Mouse (Mus musculus) gastrocnemius, adult 2 months (tissue): ENCODE results near the gene Ephb2. TPM values are rescaled to one million over a fixed set of nuclear protein-coding genes. Genes with fewer than 3 reads are reported as not detected.

Source experiments
- DNase-seq: peaks from one replicate; pipeline ENCODE4 v3.0.0; 2022
- H3K27ac ChIP-seq: fragments of 200-600 bp; 2 replicates; pipeline ENCODE4 v1.8.1; 2022; ENCODE audit warnings: mild to moderate bottlenecking
- H3K4me3 ChIP-seq: fragments of 200-600 bp; 2 replicates; pipeline ENCODE4 v1.8.1; 2022; ENCODE audit warnings: mild to moderate bottlenecking, moderate library complexity
- CTCF ChIP-seq: fragments of 200-600 bp; IDR thresholded peaks from 2 replicates; pipeline ENCODE4 v1.8.1; 2022; ENCODE audit warnings: antibody characterized with exemption, mild to moderate bottlenecking, moderate library complexity
- intact Hi-C: fragments of 180-260 bp; cut with DNase I; formaldehyde crosslinking; loops from one replicate; pipeline ENCODE4 v1.15.1; 2025
- total RNA-seq, 2 experiments: library from RNA; stranded (reverse); gene quantifications; 2 replicates each; pipeline ENCODE4 v1.2.3; 2021

Ephb2 gene
- total RNA-seq, 2 experiments from 2014 or later = 0.26 to 1.9 TPM

DNA sequence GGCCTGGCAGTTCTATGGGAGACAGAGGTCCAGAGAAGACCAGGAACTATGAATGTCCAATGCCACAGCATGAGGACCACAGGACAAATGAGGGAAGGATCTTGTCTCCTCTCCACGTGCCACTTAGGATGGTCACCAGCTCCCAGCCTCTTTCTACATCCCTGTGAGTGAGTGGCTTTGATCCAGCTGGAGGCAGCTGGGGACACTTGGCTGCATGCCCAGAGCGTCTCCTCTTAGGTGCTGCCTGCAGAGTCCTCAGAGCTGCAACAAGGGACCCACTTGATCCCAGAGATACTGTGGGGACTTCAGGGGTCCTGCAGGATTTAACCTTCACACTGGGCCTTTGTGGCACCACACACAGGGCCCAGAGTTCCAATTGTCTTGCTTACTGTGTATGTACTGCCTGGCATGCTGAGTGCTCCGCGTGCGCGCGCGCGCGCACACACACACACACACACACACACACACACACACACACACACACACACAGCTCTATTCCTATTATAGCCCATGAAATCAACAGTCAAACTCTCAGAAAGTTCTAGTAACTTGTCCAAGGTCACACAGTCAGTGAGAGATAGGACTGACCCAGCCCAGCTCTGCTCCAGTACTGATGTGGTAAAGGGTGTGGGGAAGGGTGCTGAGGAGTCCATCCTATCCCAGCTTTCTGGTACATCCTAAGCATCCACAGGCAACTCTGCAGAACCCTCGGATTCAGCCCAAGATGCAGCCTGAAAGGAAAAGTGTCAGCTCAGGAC, 204.4 kb downstream of the Ephb2 start:
- intact Hi-C loops = no loop called here
- H3K4me3 ChIP-seq = no peak overlapping the region
- no peak for TF ChIP-seq CTCF
- H3K27ac ChIP-seq = no peak overlapping the region
- peak; percentile 48 for DNase-seq

DNA sequence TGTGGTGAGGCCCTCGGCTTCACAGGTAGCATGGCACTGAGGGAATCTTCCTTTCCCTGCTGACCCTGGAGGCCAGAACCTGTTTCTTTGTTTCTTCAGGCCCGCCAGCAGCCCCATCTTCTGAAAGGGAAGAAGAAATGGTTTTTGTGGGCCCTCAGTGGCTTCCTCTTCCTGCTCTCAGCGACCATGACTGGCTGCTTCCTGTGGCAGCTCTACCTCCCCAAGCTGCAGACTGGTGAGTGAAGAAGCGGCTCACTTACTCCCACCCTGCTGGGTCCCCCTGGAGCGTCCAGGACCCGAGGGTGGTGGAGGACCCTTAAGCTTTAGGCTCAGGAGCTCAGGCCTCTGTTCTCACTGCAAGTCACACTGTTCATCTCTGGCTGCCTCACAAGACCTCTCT, 209.2 kb downstream of the Ephb2 start:
- TF ChIP-seq CTCF = no peak
- H3K27ac ChIP-seq = no peak overlapping the region
- no peak for DNase-seq
- H3K4me3 ChIP-seq = no peak overlapping the region
- intact Hi-C loops = no loop called here

DNA sequence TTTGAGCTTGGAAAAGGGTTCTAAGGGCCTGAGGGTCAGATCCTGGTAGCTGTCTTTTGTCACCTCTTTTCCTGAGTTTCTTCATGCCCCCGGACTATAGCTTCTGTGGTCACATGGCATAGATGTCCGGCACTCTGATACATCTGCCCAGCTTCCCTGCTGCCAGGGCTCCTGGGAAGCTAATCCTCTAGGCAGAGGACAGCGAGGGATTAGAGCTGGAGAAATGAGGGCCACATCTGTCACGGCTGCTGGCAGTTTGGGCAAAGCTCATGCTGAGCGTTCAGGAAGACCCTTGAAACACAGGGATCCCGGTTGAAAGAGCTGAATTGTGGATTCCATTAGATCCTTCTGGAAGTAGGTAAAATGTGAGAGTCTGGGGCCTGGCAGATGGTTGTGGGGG, 213.4 kb downstream of the Ephb2 start, which contains the start of gene Lactbl1:
Lactbl1 (plus strand) TSS at position 234 of the 400 bp plus-strand sequence.
- DNase-seq = no peak
- no peak for TF ChIP-seq CTCF
- Histone ChIP-seq H3K27ac (no peak within 1 kb of the TSS), H3K4me3 (no peak within 1 kb of the TSS)
- intact Hi-C loops = no loop called here

- intact Hi-C loops = loop anchor here (1.0 to 2.0 kb wide), 3 partner anchors 95 to 252 kb away; no protein-coding TSS in a partner anchor
- no peak for DNase-seq
- TF ChIP-seq CTCF = no peak
- Histone ChIP-seq H3K27ac (no peak overlapping the region), H3K4me3 (no peak overlapping the region)
Observed at GRCm38 (mm10) chr4:136621956-136622355, 213.8 kb downstream of the Ephb2 start.

GRCm38 (mm10) chr4:136621336-136621735, 214.5 kb downstream of the Ephb2 start:
- DNase-seq = no peak
- intact Hi-C loops = loop anchor here (1.0 to 2.0 kb wide), 3 partner anchors 95 to 251 kb away; no protein-coding TSS in a partner anchor
- peak; percentile 88 for TF ChIP-seq CTCF
- Histone ChIP-seq H3K4me3 (no peak overlapping the region), H3K27ac (no peak overlapping the region)

GRCm38 (mm10) chr4:136613657-136614056, 222.1 kb downstream of the Ephb2 start:
- no peak for TF ChIP-seq CTCF
- no peak for DNase-seq
- Histone ChIP-seq H3K4me3 (no peak overlapping the region), H3K27ac (no peak overlapping the region)
- intact Hi-C loops = no loop called here

DNA sequence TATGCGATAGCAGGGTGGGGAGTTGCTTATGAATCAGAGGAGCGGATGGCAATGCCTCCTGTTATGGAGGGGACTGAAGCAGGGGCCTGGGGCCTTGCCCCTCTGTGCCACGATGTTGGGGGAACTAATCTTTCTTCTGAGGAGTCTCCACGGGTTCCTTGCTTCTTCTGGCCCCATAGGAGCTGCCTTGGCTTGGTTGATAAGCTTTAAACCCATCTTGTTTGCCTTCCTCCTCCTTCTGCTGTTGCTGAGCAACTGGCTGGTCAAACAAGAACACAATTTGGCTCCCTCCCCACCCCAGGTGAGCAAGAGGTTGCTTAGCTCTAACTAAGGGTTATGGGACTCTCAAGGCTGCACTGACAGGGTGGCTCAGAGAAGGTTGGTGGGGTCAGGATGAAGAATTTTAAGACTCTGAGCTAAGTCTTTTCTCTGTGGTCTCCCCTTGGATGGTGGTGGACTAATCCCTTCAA, 225.4 kb downstream of the Ephb2 start, which contains the start of gene Tex46:
Tex46 (plus strand) TSS at position 51 of the 470 bp plus-strand sequence.
- DNase-seq = no peak
- no peak for TF ChIP-seq CTCF
- Histone ChIP-seq H3K4me3 (no peak within 1 kb of the TSS), H3K27ac (no peak within 1 kb of the TSS)
- intact Hi-C loops = no loop called here

- Histone ChIP-seq H3K27ac (no peak overlapping the region), H3K4me3 (no peak overlapping the region)
- intact Hi-C loops = no loop called here
- TF ChIP-seq CTCF = no peak
- no peak for DNase-seq
Observed at GRCm38 (mm10) chr4:136605756-136606485, 229.9 kb downstream of the Ephb2 start.

- Histone ChIP-seq H3K27ac (peak within 1 kb of the TSS; percentile 89), H3K4me3 (peak within 1 kb of the TSS; percentile 99)
- peak; percentile 97 for DNase-seq
- TF ChIP-seq CTCF = peak; percentile 98
- intact Hi-C loops = loop anchor here (5.0 kb wide), 1 partner anchor 145 kb away; no protein-coding TSS in a partner anchor
Observed at GRCm38 (mm10) chr4:136602568-136602967, 233.2 kb downstream of the Ephb2 start, which contains the start of gene Kdm1a. Gene Kdm1a (minus strand): TSS chr4:136602723.

- H3K4me3 ChIP-seq = peak overlapping the region; percentile 99
- TF ChIP-seq CTCF = no peak
- DNase-seq = peak; percentile 56
- H3K27ac ChIP-seq = peak overlapping the region; percentile 89
- intact Hi-C loops = loop anchor here (5.0 kb wide), 1 partner anchor 145 kb away; no protein-coding TSS in a partner anchor
Observed at GRCm38 (mm10) chr4:136602018-136602554, 233.7 kb downstream of the Ephb2 start.

GRCm38 (mm10) chr4:136601476-136601875, 234.3 kb downstream of the Ephb2 start:
- peak; percentile 64 for DNase-seq
- no peak for TF ChIP-seq CTCF
- H3K4me3 ChIP-seq = peak overlapping the region; percentile 99
- intact Hi-C loops = loop anchor here (5.0 kb wide), 1 partner anchor 144 kb away; no protein-coding TSS in a partner anchor
- H3K27ac ChIP-seq = peak overlapping the region; percentile 89

DNA sequence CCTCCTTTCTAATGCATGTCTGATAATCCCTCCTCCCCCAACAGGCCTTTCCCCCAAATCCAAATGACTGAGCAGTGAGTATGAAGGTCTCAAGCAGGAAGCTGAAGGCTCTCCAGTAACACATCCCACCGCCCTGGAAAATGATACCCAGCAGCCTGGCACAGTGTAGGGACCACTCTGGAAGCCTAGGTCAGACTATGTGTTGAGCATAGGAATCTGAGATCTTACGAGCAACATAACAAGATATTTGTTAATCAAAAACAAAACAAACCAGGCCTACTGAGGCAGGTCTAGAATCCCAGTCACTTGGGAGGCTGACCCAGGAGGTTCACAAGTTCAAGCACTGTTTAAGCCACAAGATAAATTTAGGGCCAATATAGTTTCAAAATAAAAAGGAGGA, 235.3 kb downstream of the Ephb2 start:
- H3K4me3 ChIP-seq = peak overlapping the region; percentile 99; the same call in 1 of the 2 replicates
- intact Hi-C loops = loop anchor here (5.0 kb wide), 1 partner anchor 143 kb away; no protein-coding TSS in a partner anchor
- no peak for DNase-seq
- H3K27ac ChIP-seq = no peak overlapping the region
- TF ChIP-seq CTCF = no peak
